13 mouse cellular contexts compared by ENCODE assay signal in genomic region chr6:144151075-144151474, GRCm38 (mm10).
DNase-seq lines count a peak whose midpoint lies in the region; ATAC-seq and TF ChIP-seq lines count a peak whose summit lies in the region.
"Had no signal": no experiment of that assay in that cellular context is flagged by ENCODE, and none has a peak within 500 bp of the region (broad histone marks: within the 10 kb centered on the region; RNA-seq: fewer than 3 reads in every experiment).

No protein-coding gene starts in this region.

- H3K9ac ChIP-seq in liver, embryonic 11.5 days (ENCODE audit: low read depth, low read length) = no peak overlapping the region
- H3K9ac ChIP-seq in liver, embryonic 12.5 days = no peak overlapping the region
- no peak overlapping the region for H3K9ac ChIP-seq in hindbrain, embryonic 12.5 days
- H3K9ac ChIP-seq in neural tube, embryonic 14.5 days (replicated peaks; ENCODE audit: low read depth, low read length) = no peak overlapping the region
- no peak overlapping the region for H3K9ac ChIP-seq in stomach, postnatal 0 days (ENCODE audit: low read length)

- H3K9me3 ChIP-seq in liver, embryonic 11.5 days (ENCODE audit: control insufficient read depth, low read length) = no peaks in the 10 kb centered on the region
- H3K9me3 ChIP-seq in liver, embryonic 12.5 days (replicated peaks) = no peaks in the 10 kb centered on the region
- H3K9me3 ChIP-seq in hindbrain, embryonic 12.5 days (replicated peaks) = no peaks in the 10 kb centered on the region
- H3K9me3 ChIP-seq in neural tube, embryonic 14.5 days (ENCODE audit: control insufficient read depth, low read length) = no peaks in the 10 kb centered on the region
- no peaks in the 10 kb centered on the region for H3K9me3 ChIP-seq in stomach, postnatal 0 days (ENCODE audit: control insufficient read depth, low read length)

- no peaks in the 10 kb centered on the region for H3K27me3 ChIP-seq in liver, embryonic 11.5 days (replicated peaks; ENCODE audit: control insufficient read depth, insufficient read depth, low read length)
- H3K27me3 ChIP-seq in liver, embryonic 12.5 days (replicated peaks) = no peaks in the 10 kb centered on the region
- H3K27me3 ChIP-seq in hindbrain, embryonic 12.5 days = no peaks in the 10 kb centered on the region
- no peaks in the 10 kb centered on the region for H3K27me3 ChIP-seq in neural tube, embryonic 14.5 days (ENCODE audit: control insufficient read depth, insufficient read depth, low read length)
- H3K27me3 ChIP-seq in stomach, postnatal 0 days (ENCODE audit: control insufficient read depth, insufficient read depth, low read length) = no peaks in the 10 kb centered on the region

- H3K4me3 ChIP-seq in liver, embryonic 11.5 days (ENCODE audit: low read depth, low read length) = no peak overlapping the region
- H3K4me3 ChIP-seq in liver, embryonic 12.5 days = no peak overlapping the region
- H3K4me3 ChIP-seq in hindbrain, embryonic 12.5 days = no peak overlapping the region
- H3K4me3 ChIP-seq in neural tube, embryonic 14.5 days (ENCODE audit: low read depth, low read length) = no peak overlapping the region
- H3K4me3 ChIP-seq in stomach, postnatal 0 days (ENCODE audit: low read depth, low read length) = no peak overlapping the region

- TF ChIP-seq CTCF in stomach, postnatal 0 days (IDR thresholded peaks at IDR 0.05; ENCODE audit: low read depth) = no peak

- peak; percentile 28 for DNase-seq in adrenal gland, adult 2 months
- no peak for DNase-seq in adrenal gland, adult 18-20 months (ENCODE audit: low spot score in 2 of 2)
- DNase-seq in liver, embryonic 11.5 days (ENCODE audit: low spot score) = no peak
- no peak for DNase-seq in stomach, postnatal 0 days (ENCODE audit: low spot score)
- no peak for DNase-seq in right cerebral cortex, adult 2 months (ENCODE audit: low spot score in 2 of 2)
- DNase-seq: gastrocnemius, postnatal 25 days; kidney, postnatal 4 days; lung, adult 18-20 months; thymus, adult 18-20 months had no signal

- ATAC-seq in liver, embryonic 11.5 days (replicated peaks; ENCODE audit: low FRiP score) = peak; percentile 42; the same call in 1 of the 2 replicates
- no peak for ATAC-seq in liver, embryonic 12.5 days
- ATAC-seq in hindbrain, embryonic 12.5 days (ENCODE audit: low FRiP score) = no peak
- no peak for ATAC-seq in neural tube, embryonic 14.5 days (ENCODE audit: low read depth)
- ATAC-seq in stomach, postnatal 0 days (ENCODE audit: low FRiP score, low TSS enrichment) = no peak
- ATAC-seq: intestine, embryonic 16.5 days had no signal

- WGBS in liver, embryonic 11.5 days = 65% methylated on average over 10 of the region's 10 CpGs
- 60% methylated on average over 10 of the region's 10 CpGs for WGBS in liver, embryonic 12.5 days (ENCODE audit: insufficient replicate concordance)
- 29% methylated on average over 10 of the region's 10 CpGs for WGBS in hindbrain, embryonic 12.5 days
- 26% methylated on average over 10 of the region's 10 CpGs for WGBS in neural tube, embryonic 14.5 days
- 69% methylated on average over 10 of the region's 10 CpGs for WGBS in stomach, postnatal 0 days

- H3K36me3 ChIP-seq in liver, embryonic 11.5 days (ENCODE audit: control insufficient read depth, insufficient read depth, low read length) = no peaks in the 10 kb centered on the region
- no peaks in the 10 kb centered on the region for H3K36me3 ChIP-seq in liver, embryonic 12.5 days
- H3K36me3 ChIP-seq in hindbrain, embryonic 12.5 days = no peaks in the 10 kb centered on the region
- no peaks in the 10 kb centered on the region for H3K36me3 ChIP-seq in neural tube, embryonic 14.5 days (ENCODE audit: control insufficient read depth, insufficient read depth, low read length)
- H3K36me3 ChIP-seq in stomach, postnatal 0 days (ENCODE audit: control insufficient read depth, insufficient read depth, low read length) = no peaks in the 10 kb centered on the region

- no peak overlapping the region for H3K4me2 ChIP-seq in liver, embryonic 11.5 days
- H3K4me2 ChIP-seq in liver, embryonic 12.5 days = no peak overlapping the region
- peak overlapping the region; percentile 17; the same call in 1 of the 2 replicates for H3K4me2 ChIP-seq in hindbrain, embryonic 12.5 days (replicated peaks)
- H3K4me2 ChIP-seq in neural tube, embryonic 14.5 days (ENCODE audit: low read depth, low read length) = peak overlapping the region; percentile 11; the same call in 1 of the 2 replicates
- H3K4me2 ChIP-seq in stomach, postnatal 0 days (replicated peaks; ENCODE audit: low read depth) = no peak overlapping the region

- H3K4me1 ChIP-seq in liver, embryonic 11.5 days (replicated peaks; ENCODE audit: control insufficient read depth, insufficient read depth, low read length) = peaks cover 8% of the 10 kb centered on the region; the same call in 1 of the 2 replicates
- peaks cover 13% of the 10 kb centered on the region; the same call in 1 of the 2 replicates for H3K4me1 ChIP-seq in liver, embryonic 12.5 days
- peaks cover 14% of the 10 kb centered on the region for H3K4me1 ChIP-seq in hindbrain, embryonic 12.5 days
- H3K4me1 ChIP-seq in neural tube, embryonic 14.5 days (ENCODE audit: control insufficient read depth, insufficient read depth, low read length) = peaks cover 11% of the 10 kb centered on the region; the same call in 1 of the 2 replicates
- no peaks in the 10 kb centered on the region for H3K4me1 ChIP-seq in stomach, postnatal 0 days (replicated peaks; ENCODE audit: control insufficient read depth, insufficient read depth)

- no peak overlapping the region for H3K27ac ChIP-seq in liver, embryonic 11.5 days (ENCODE audit: low read depth, low read length)
- no peak overlapping the region for H3K27ac ChIP-seq in liver, embryonic 12.5 days
- H3K27ac ChIP-seq in hindbrain, embryonic 12.5 days = 0 out of 2 replicates have a peak overlapping the region, but pooled peaks have one; percentile 44
- no peak overlapping the region; the same call in 1 of the 2 replicates for H3K27ac ChIP-seq in neural tube, embryonic 14.5 days (ENCODE audit: low read depth, low read length)
- no peak overlapping the region for H3K27ac ChIP-seq in stomach, postnatal 0 days (replicated peaks)

- TF ChIP-seq EP300 in stomach, postnatal 0 days (optimal IDR thresholded peaks at IDR 0.05) = no peak

Comparison
In these comparisons a context has a peak if more than half of its experiments do, and no peak if none do; other contexts are left out.
1. H3K4me2 ChIP-seq: peak in hindbrain, embryonic 12.5 days (single experiment) and neural tube, embryonic 14.5 days (single experiment); none in liver, embryonic 11.5 days (single experiment), liver, embryonic 12.5 days (single experiment) and stomach, postnatal 0 days (single experiment).